Mouse (Mus musculus) heart, embryonic 16.5 days (tissue): Measurements from ENCODE around the gene Kctd20. TPM values are rescaled to one million over a fixed set of nuclear protein-coding genes. Genes with fewer than 3 reads are reported as not detected.

Source experiments
- ATAC-seq: fragments of 200-750 bp; cut with Nextera tagmentation; replicated peaks from 2 replicates; pipeline ENCODE4 v1.8.0; 2017; ENCODE audit warnings: moderate number of reproducible peaks; ENCODE audit not compliant: insufficient read depth, low FRiP score; ENCODE audit errors: extremely low read depth
- H3K27ac ChIP-seq: fragments of 300-500 bp; sonication (generic); 2 replicates; pipeline ENCODE4 v1.5.1; 2014; ENCODE audit warnings: mild to moderate bottlenecking, low read length, control low read depth, moderate library complexity
- H3K27me3 ChIP-seq: fragments of 300-500 bp; sonication (generic); 2 replicates; pipeline ENCODE4 v1.6.1; 2014; ENCODE audit warnings: low read length, mixed read lengths; ENCODE audit not compliant: control insufficient read depth, insufficient read depth
- H3K36me3 ChIP-seq: fragments of 300-500 bp; sonication (generic); 2 replicates; pipeline ENCODE4 v1.6.1; 2014; ENCODE audit not compliant: control insufficient read depth, insufficient read depth
- H3K4me1 ChIP-seq: fragments of 300-500 bp; sonication (generic); 2 replicates; pipeline ENCODE4 v1.6.1; 2014; ENCODE audit warnings: low read length, mixed read lengths; ENCODE audit not compliant: control insufficient read depth, insufficient read depth
- H3K4me2 ChIP-seq: fragments of 300-500 bp; sonication (generic); 2 replicates; pipeline ENCODE4 v1.6.1; 2014; ENCODE audit warnings: low read depth, mild to moderate bottlenecking, control low read depth, low read length
- H3K4me3 ChIP-seq: fragments of 300-500 bp; sonication (generic); 2 replicates; pipeline ENCODE4 v1.5.1; 2014; ENCODE audit warnings: mild to moderate bottlenecking, control low read depth, low read length
- H3K9ac ChIP-seq: fragments of 300-500 bp; sonication (generic); 2 replicates; pipeline ENCODE4 v1.6.1; 2014; ENCODE audit warnings: low read length, control low read depth
- H3K9me3 ChIP-seq: fragments of 300-500 bp; sonication (generic); replicated peaks from 2 replicates; pipeline ENCODE4 v1.6.1; 2016; ENCODE audit warnings: low read length; ENCODE audit not compliant: control insufficient read depth
- WGBS: fragments of 180-500 bp; shearing (Covaris S2); extraction: QIAGEN DNeasy Blood & Tissue Kit; methylation state at CpG from one replicate; pipeline ENCODE4 v1.1.7; 2014; 5-methylcytosine and 5-hydroxymethylcytosine counted together
- polyA plus RNA-seq: library from polyadenylated mRNA; unstranded; fragments of >200 nt; fragmentation: Nextera tagmentation; extraction: Ambion mirVana; gene quantifications from 2 replicates; pipeline ENCODE4 v1.2.1, GENCODE M21; 2015

Gene Kctd20
- polyA plus RNA-seq, result 56.8 and 59.2 TPM in 2 replicates

DNA sequence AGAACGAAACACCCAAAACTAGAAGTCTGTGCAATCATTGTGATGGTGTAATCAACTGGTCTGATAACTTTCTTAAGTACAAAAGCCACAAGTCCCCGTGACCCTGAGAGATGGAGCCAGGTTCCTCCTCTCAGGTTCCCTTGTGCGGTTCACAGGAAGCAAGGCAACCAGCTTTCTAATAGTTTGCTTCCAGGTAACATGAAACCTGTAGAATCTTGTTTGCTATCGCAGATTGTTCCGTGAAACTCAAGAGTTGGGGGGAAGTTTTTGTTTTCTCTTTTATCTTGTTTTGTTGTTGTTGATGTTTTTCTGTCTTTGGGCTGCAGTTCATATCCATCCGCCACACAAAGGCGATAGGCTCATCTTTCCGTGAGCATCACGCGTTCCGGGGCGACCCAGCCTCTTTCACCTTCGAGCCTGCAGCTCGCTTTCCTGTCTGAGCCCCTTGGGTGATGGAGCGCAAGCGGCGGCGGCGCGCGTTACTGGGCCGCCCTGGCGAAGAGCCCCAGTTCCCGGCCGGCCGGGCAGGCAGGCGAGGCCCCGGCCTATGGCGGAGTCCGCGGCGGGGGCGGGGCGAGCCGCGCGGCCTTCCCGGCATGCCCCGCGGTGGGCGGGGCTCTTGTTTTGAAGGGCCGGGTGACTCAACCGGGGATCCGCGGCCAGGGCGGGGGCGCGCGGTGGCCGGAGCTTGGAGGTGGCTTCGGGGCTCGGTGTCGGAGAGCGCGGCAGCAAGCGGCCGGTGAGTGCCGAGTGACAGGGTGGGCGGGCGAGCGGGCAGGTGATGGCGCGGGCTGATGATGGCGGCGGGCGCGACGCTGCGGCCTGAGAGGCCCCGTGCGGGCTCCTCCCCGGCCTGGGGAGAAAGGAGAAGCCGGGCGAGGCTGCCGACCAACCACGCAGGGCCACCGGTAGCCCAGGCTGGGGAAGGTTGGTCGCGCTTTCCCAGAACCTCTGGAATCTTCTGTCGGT lies at the start of gene Kctd20:
Gene Kctd20, plus strand, starts transcription at position 120 of the 969 bp plus-strand sequence.
- H3K36me3 ChIP-seq, result no peaks in the 10 kb centered on the region
- H3K4me2 ChIP-seq, result peak within 1 kb of the TSS; percentile 81
- no peaks in the 10 kb centered on the region for H3K27me3 ChIP-seq
- ATAC-seq, result peak; percentile 89
- peaks cover 10% of the 10 kb centered on the region for H3K4me1 ChIP-seq
- peak within 1 kb of the TSS; percentile 92 for H3K9ac ChIP-seq
- WGBS, result 1% methylated on average over 80 of the region's 80 CpGs
- H3K9me3 ChIP-seq, result peaks cover 5% of the 10 kb centered on the region
- H3K27ac ChIP-seq, result peak within 1 kb of the TSS; percentile 94
- peak within 1 kb of the TSS; percentile 81 for H3K4me3 ChIP-seq

DNA sequence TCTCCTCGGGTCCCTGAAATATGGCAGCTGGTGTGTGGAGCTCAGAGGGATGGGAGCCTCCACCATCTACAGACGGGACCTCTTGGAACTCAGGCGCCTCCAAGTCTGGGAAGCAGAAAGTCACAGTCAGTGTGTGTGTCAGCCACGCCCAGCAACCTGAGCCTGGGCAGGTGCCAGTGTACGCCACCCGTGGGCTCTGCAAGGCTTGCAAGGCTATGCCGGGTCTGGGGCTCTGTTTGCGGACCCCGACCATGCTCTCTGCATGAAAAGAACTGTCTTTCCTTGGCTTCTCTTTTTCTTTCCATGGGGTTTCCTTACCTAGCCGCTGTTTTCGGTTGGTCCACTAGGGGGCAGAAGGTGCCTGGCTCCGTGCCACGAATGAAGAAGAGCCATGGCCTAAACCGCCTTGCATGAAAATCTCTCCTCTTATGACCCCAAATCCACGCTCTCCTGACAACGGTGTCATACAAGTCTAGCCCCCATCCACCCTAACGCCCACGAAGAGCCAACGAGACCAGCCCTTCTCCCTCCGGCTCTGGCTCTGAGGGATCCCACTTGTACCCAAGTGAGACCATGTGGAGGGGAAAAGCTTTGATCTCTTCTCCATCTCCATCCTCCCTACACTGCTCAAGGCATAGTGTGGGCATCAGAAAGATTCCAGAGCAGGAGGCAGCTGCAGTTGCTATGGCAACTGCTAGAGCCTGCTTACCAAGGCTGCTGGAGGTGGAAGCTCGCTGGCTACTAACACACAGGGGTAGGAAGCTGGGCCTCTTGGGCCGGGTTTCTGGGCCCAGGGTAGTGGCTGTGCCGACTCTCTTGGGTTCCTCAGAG lies 47.0 kb upstream of the Kctd20 start:
- Histone ChIP-seq H3K4me2 (no peak overlapping the region), H3K4me3 (no peak overlapping the region), H3K4me1 (0 out of 2 replicates have a peak, but pooled peaks cover 2% of the 10 kb centered on the region), H3K27ac (no peak overlapping the region), H3K9me3 (no peaks in the 10 kb centered on the region), H3K27me3 (peaks cover 4% of the 10 kb centered on the region), H3K36me3 (no peaks in the 10 kb centered on the region), H3K9ac (no peak overlapping the region)
- no peak for ATAC-seq
- 33% methylated on average over 23 of the region's 23 CpGs for WGBS

DNA sequence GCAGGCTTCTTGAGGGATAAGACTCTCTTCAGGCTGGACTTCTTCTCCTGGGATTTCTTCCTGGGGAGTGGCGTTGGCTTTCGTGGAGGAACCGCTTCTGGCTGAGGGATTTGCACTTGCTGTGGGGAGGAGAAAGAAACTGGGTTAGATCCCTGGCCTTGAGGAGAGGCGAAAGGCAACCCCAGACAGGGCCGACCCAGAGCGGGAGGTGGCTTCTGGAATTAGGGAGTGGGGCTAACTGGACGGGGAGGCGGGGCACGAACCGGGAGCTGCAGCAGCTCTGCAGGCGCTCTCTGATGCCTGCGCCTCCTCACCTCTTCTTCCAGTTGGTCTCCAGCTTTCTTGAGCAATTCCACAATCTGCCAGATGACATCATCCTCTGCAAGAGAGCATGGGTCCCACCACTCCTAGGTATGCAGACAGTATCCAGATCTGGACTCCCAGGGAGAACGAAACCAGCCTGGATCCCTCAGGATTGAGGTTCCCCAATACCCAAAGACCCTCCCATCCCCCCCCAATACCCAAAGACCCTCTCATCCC lies 46.3 kb upstream of the Kctd20 start:
- H3K4me1 ChIP-seq, result 0 out of 2 replicates have a peak, but pooled peaks cover 2% of the 10 kb centered on the region
- H3K27me3 ChIP-seq, result peaks cover 5% of the 10 kb centered on the region
- no peak overlapping the region for H3K9ac ChIP-seq
- 73% methylated on average over 13 of the region's 13 CpGs for WGBS
- no peak overlapping the region for H3K27ac ChIP-seq
- no peak overlapping the region for H3K4me2 ChIP-seq
- H3K4me3 ChIP-seq, result no peak overlapping the region
- H3K36me3 ChIP-seq, result no peaks in the 10 kb centered on the region
- no peak for ATAC-seq
- H3K9me3 ChIP-seq, result no peaks in the 10 kb centered on the region

DNA sequence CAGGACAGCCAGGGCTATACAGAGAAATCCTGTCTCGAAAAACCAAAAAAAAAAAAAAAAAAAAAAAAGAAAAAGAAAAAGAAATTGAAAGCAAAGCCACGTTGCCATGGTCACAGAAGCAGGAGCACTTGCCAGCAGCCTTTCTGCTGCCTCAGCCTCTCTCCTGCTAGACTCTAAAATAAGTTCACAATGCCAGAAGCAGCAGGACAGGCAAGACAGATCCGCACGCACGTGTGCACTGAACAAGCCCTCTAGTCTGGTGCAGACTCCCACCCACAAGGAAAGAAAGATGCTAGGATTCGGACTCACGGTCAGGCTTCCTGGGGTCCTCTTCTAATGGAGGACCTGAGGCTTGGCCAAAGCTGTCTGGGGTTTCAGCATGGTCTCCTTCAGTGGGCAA lies 43.8 kb upstream of the Kctd20 start:
- Histone ChIP-seq H3K36me3 (no peaks in the 10 kb centered on the region), H3K4me1 (0 out of 2 replicates have a peak, but pooled peaks cover 2% of the 10 kb centered on the region), H3K27ac (no peak overlapping the region), H3K9ac (no peak overlapping the region), H3K4me2 (no peak overlapping the region), H3K9me3 (no peaks in the 10 kb centered on the region), H3K4me3 (no peak overlapping the region), H3K27me3 (peaks cover 6% of the 10 kb centered on the region)
- WGBS, result 82% methylated on average over 7 of the region's 7 CpGs
- ATAC-seq, result no peak

DNA sequence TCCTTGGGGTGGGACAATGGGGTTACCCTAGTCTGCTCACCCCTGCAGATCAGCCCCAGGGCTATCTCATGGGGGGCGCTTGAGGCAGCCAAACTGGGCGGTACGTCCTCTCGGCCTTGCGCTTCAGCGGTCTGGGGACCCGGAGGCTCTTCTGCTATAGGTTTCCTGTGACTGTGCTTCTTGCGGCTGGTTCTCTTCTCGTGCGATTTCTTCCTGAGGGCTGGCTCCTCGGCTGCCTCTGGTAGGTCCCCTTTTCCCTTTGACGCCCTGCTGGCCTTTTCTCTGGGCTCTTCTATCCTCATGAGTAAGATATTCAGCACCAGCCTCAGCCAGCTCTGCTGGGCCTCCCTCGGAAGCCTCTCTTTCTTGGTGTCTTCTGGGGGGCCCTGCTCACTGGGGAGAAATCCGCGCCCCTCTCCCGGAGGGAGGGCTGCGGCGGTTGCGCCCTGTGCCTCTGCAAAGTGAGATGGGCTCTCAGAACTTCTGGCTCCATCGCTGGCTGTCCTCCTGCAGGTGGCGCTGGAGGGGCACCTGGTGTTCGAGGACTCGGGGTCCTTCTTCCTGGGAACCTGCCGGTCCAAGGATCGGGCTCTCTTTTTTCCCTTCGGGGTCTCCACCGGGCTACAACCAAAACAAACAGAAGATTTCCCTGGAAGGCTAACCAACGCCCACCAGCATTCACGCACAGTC lies 42.4 kb upstream of the Kctd20 start:
- H3K4me3 ChIP-seq, result peak overlapping the region; percentile 20
- peak; percentile 37; the same call in 1 of the 2 replicates for ATAC-seq

DNA sequence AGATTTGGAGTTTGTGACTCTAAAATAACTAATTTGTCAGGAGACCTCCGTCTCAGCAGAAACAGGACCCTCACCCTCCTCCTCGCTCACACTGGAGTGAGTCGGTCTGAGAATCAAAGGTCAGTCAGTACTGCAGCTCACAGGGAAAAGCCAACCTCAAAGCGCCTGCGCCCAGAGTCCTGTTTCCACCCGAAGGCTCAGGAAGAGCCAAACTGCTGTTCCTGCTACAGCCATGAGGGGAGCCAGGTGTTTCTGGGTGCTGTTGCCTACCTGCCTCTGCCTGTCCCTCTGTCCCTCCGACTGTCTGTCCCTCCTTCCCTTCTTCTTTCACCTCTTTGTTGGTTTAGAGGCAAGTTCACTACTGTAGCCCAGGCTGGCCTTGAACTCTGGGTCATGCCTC lies 41.6 kb upstream of the Kctd20 start:
- H3K4me2 ChIP-seq, result no peak overlapping the region
- no peak for ATAC-seq
- peaks cover 6% of the 10 kb centered on the region for H3K27me3 ChIP-seq
- H3K36me3 ChIP-seq, result no peaks in the 10 kb centered on the region
- H3K4me1 ChIP-seq, result 0 out of 2 replicates have a peak, but pooled peaks cover 2% of the 10 kb centered on the region
- WGBS, result 33% methylated on average over 7 of the region's 7 CpGs
- H3K9ac ChIP-seq, result no peak overlapping the region
- H3K4me3 ChIP-seq, result no peak overlapping the region
- no peak overlapping the region for H3K27ac ChIP-seq
- no peaks in the 10 kb centered on the region for H3K9me3 ChIP-seq

More for the DNA sequence above, 42.4 kb upstream of the Kctd20 start:
- peak overlapping the region; percentile 30; the same call in 1 of the 2 replicates for H3K9ac ChIP-seq
- WGBS, result 6% methylated on average over 29 of the region's 29 CpGs
- H3K9me3 ChIP-seq, result no peaks in the 10 kb centered on the region
- H3K4me2 ChIP-seq, result peak overlapping the region; percentile 53
- H3K27ac ChIP-seq, result no peak overlapping the region
- H3K36me3 ChIP-seq, result no peaks in the 10 kb centered on the region
- H3K27me3 ChIP-seq, result peaks cover 6% of the 10 kb centered on the region
- 0 out of 2 replicates have a peak, but pooled peaks cover 2% of the 10 kb centered on the region for H3K4me1 ChIP-seq

DNA sequence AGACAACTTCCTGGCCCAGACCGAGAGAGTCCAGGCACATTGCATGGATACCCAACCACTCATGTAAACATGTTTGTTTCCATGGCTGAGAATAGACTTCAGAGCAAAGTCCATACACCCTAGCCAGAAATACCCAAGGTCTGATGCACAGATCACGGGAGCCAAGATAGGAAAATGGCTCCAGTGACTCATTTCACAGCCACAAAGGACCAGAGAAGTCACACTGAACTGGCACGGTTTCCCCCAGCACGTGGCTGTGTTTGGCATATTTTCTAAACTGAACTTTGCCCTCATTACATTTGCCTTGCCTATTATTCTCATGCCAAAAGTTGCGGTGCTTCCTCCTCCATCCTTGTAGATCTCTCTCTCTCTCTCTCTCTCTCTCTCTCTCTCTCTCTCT lies 38.5 kb upstream of the Kctd20 start:
- no peaks in the 10 kb centered on the region for H3K36me3 ChIP-seq

DNA sequence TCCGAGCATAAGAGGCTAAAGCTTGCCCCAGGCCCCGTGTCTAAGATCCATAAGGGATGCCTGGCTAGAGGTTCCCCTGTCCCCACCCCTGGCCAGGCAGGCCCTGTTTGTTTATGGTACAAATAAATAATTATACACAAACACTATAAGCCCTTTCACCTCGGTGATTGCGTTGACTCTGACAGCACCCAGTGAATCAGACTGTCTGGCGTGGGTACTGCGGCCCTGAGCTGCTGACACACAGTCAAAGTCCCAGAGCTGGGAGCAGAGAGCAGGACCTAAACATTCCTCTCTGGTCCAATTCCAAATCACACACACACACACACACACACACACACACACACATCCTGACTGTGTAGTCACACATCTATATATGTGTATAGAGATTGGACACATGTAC lies 37.8 kb upstream of the Kctd20 start:
- Histone ChIP-seq H3K36me3 (no peaks in the 10 kb centered on the region), H3K27me3 (peaks cover 2% of the 10 kb centered on the region), H3K27ac (no peak overlapping the region), H3K9ac (no peak overlapping the region), H3K4me2 (no peak overlapping the region), H3K4me3 (no peak overlapping the region), H3K4me1 (0 out of 2 replicates have a peak, but pooled peaks cover 2% of the 10 kb centered on the region), H3K9me3 (no peaks in the 10 kb centered on the region)
- 75% methylated on average over 6 of the region's 6 CpGs for WGBS
- no peak for ATAC-seq

More for the DNA sequence above, 38.5 kb upstream of the Kctd20 start:
- Histone ChIP-seq H3K9me3 (no peaks in the 10 kb centered on the region), H3K4me2 (no peak overlapping the region), H3K9ac (no peak overlapping the region), H3K4me3 (no peak overlapping the region), H3K4me1 (0 out of 2 replicates have a peak, but pooled peaks cover 2% of the 10 kb centered on the region), H3K27ac (no peak overlapping the region), H3K27me3 (peaks cover 6% of the 10 kb centered on the region)
- 51% methylated on average over 5 of the region's 5 CpGs for WGBS
- no peak for ATAC-seq
